Mouse (Mus musculus) bone marrow macrophage, adult 2 months (primary cell): ENCODE data around the gene Thnsl2. TPM values are rescaled to one million over a fixed set of nuclear protein-coding genes. Genes with fewer than 3 reads are reported as not detected.

Experiments
- H3K27ac ChIP-seq: 2 replicates; pipeline ENCODE4 v1.5.1; 2012; ENCODE audit warnings: low read depth, low read length; ENCODE audit not compliant: insufficient read depth
- H3K4me1 ChIP-seq: 2 replicates; pipeline ENCODE4 v1.6.1; 2012; ENCODE audit warnings: low read length; ENCODE audit not compliant: control insufficient read depth, insufficient read depth
- H3K4me3 ChIP-seq: 2 replicates; pipeline ENCODE4 v1.5.1; 2012; ENCODE audit warnings: mild to moderate bottlenecking, low read length, moderate library complexity; ENCODE audit not compliant: insufficient read depth
- CTCF ChIP-seq: IDR thresholded peaks from 2 replicates; pipeline ENCODE4 v1.5.1; 2012; ENCODE audit warnings: low read depth, mild to moderate bottlenecking, low read length, moderate library complexity
- POLR2A ChIP-seq: IDR thresholded peaks from 2 replicates; pipeline ENCODE4 v1.6.1; 2012; ENCODE audit warnings: mild to moderate bottlenecking, low read depth, low read length, borderline replicate concordance
- polyA plus RNA-seq: library from polyadenylated mRNA; stranded (reverse); fragments of >200 nt; gene quantifications from 2 replicates; pipeline ENCODE4 v1.2.4, GENCODE M21; 2012; ENCODE audit not compliant: missing spikeins, insufficient read depth, insufficient read length

Gene Thnsl2
- polyA plus RNA-seq, 1 experiment = not detected

- no peak overlapping the region for H3K27ac ChIP-seq
- no peak overlapping the region for H3K4me3 ChIP-seq
- TF ChIP-seq POLR2A (no peak), CTCF (no peak)
- H3K4me1 ChIP-seq = no peaks in the 10 kb centered on the region
Measured at GRCm38 (mm10) chr6:71106170-71106945, 37.9 kb downstream of the Thnsl2 start.

GRCm38 (mm10) chr6:71096126-71096525 lies 48.1 kb downstream of the Thnsl2 start:
- H3K4me1 ChIP-seq = no peaks in the 10 kb centered on the region
- H3K4me3 ChIP-seq = no peak overlapping the region
- H3K27ac ChIP-seq = no peak overlapping the region
- TF ChIP-seq CTCF (no peak), POLR2A (no peak)

- Histone ChIP-seq H3K4me3 (no peak overlapping the region), H3K27ac (no peak overlapping the region), H3K4me1 (no peaks in the 10 kb centered on the region)
- no peak for TF ChIP-seq CTCF
- no peak for TF ChIP-seq POLR2A
Measured at GRCm38 (mm10) chr6:71094693-71095092, 49.5 kb downstream of the Thnsl2 start.

- H3K27ac ChIP-seq = no peak overlapping the region
- no peak for TF ChIP-seq CTCF
- no peak for TF ChIP-seq POLR2A
- no peak overlapping the region for H3K4me3 ChIP-seq
- H3K4me1 ChIP-seq = no peaks in the 10 kb centered on the region
Measured at GRCm38 (mm10) chr6:71093686-71094085, 50.6 kb downstream of the Thnsl2 start.

- no peak overlapping the region for H3K27ac ChIP-seq
- no peak overlapping the region for H3K4me3 ChIP-seq
- H3K4me1 ChIP-seq = no peaks in the 10 kb centered on the region
- TF ChIP-seq CTCF (no peak), POLR2A (no peak)
Measured at GRCm38 (mm10) chr6:71090475-71090874, 53.8 kb downstream of the Thnsl2 start.

GRCm38 (mm10) chr6:71089735-71090134 lies 54.5 kb downstream of the Thnsl2 start:
- Histone ChIP-seq H3K4me3 (no peak overlapping the region), H3K4me1 (no peaks in the 10 kb centered on the region), H3K27ac (no peak overlapping the region)
- TF ChIP-seq CTCF (no peak), POLR2A (no peak)

GRCm38 (mm10) chr6:71088992-71089391 lies 55.2 kb downstream of the Thnsl2 start:
- H3K27ac ChIP-seq = no peak overlapping the region
- H3K4me1 ChIP-seq = no peaks in the 10 kb centered on the region
- no peak for TF ChIP-seq POLR2A
- no peak for TF ChIP-seq CTCF
- no peak overlapping the region for H3K4me3 ChIP-seq

- H3K27ac ChIP-seq = no peak overlapping the region
- H3K4me3 ChIP-seq = no peak overlapping the region
- no peaks in the 10 kb centered on the region for H3K4me1 ChIP-seq
- TF ChIP-seq CTCF (no peak), POLR2A (no peak)
Measured at GRCm38 (mm10) chr6:71083441-71083840, 60.8 kb downstream of the Thnsl2 start.

GRCm38 (mm10) chr6:71082084-71082483 lies 62.2 kb downstream of the Thnsl2 start:
- Histone ChIP-seq H3K27ac (no peak overlapping the region), H3K4me1 (no peaks in the 10 kb centered on the region), H3K4me3 (no peak overlapping the region)
- TF ChIP-seq POLR2A (no peak), CTCF (no peak)

GRCm38 (mm10) chr6:71081230-71081629 lies 63.0 kb downstream of the Thnsl2 start:
- H3K4me3 ChIP-seq = no peak overlapping the region
- TF ChIP-seq POLR2A (no peak), CTCF (no peak)

More at GRCm38 (mm10) chr6:71081230-71081629, 63.0 kb downstream of the Thnsl2 start:
- no peaks in the 10 kb centered on the region for H3K4me1 ChIP-seq
- H3K27ac ChIP-seq = no peak overlapping the region

Other genes starting within 250 kb of the Thnsl2 start
- gene Tex37, start 225.5 kb downstream of the Thnsl2 start, polyA plus RNA-seq = not detected in 2 replicates
- not detected in 2 replicates for gene Foxi3, start 187.9 kb downstream of the Thnsl2 start, polyA plus RNA-seq
- gene Fabp1, start 55.4 kb upstream of the Thnsl2 start, polyA plus RNA-seq = not detected in 2 replicates
- gene Krcc1, start 127.2 kb upstream of the Thnsl2 start, polyA plus RNA-seq = 112 and 123 TPM in 2 replicates
- not detected in 2 replicates for gene Smyd1, start 177.8 kb upstream of the Thnsl2 start, polyA plus RNA-seq
- not detected in 2 replicates for gene Cd8b1, start 178.3 kb upstream of the Thnsl2 start, polyA plus RNA-seq
- gene Cd8a, start 229.0 kb upstream of the Thnsl2 start, polyA plus RNA-seq = 0.25 TPM in 1 of 2 replicates, not detected in the other